Mouse (Mus musculus) olfactory bulb, adult 2 months (tissue): ENCODE data around the gene Als2cl. TPM values are rescaled to one million over a fixed set of nuclear protein-coding genes. Genes with fewer than 3 reads are reported as not detected.

ENCODE experiments used
- H3K27ac ChIP-seq: fragments of 200-500 bp; 2 replicates; pipeline ENCODE4 v1.5.1; 2012; ENCODE audit warnings: low read depth, low read length; ENCODE audit not compliant: insufficient read depth
- H3K4me1 ChIP-seq: fragments of 200-500 bp; 2 replicates; pipeline ENCODE4 v1.6.1; 2012; ENCODE audit warnings: low read length; ENCODE audit not compliant: control insufficient read depth, insufficient read depth
- H3K4me3 ChIP-seq: fragments of 200-500 bp; 2 replicates; pipeline ENCODE4 v1.5.1; 2012; ENCODE audit warnings: mild to moderate bottlenecking, low read depth, low read length, moderate library complexity; ENCODE audit not compliant: insufficient read depth
- CTCF ChIP-seq: fragments of 200-500 bp; IDR thresholded peaks from 2 replicates; pipeline ENCODE4 v1.5.1; 2012; ENCODE audit warnings: low read depth, mild to moderate bottlenecking, low read length, moderate library complexity; ENCODE audit not compliant: insufficient read depth
- POLR2A ChIP-seq: fragments of 200-500 bp; IDR thresholded peaks from 2 replicates; pipeline ENCODE4 v1.6.1; 2012; ENCODE audit warnings: mild to moderate bottlenecking, low read depth, low read length, moderate library complexity; ENCODE audit not compliant: insufficient read depth
- WGBS: fragments of 180-500 bp; shearing (Covaris S2); methylation state at CpG from one replicate; pipeline ENCODE4 v1.1.7; 2018; 5-methylcytosine and 5-hydroxymethylcytosine counted together
- polyA plus RNA-seq: library from polyadenylated mRNA; stranded (reverse); fragments of >200 nt; gene quantifications from 2 replicates; pipeline ENCODE4 v1.2.4, GENCODE M21; 2012; ENCODE audit warnings: low replicate concordance; ENCODE audit not compliant: missing spikeins, insufficient read depth, insufficient read length

The Als2cl gene
- polyA plus RNA-seq, 1 experiment, result not detected

DNA sequence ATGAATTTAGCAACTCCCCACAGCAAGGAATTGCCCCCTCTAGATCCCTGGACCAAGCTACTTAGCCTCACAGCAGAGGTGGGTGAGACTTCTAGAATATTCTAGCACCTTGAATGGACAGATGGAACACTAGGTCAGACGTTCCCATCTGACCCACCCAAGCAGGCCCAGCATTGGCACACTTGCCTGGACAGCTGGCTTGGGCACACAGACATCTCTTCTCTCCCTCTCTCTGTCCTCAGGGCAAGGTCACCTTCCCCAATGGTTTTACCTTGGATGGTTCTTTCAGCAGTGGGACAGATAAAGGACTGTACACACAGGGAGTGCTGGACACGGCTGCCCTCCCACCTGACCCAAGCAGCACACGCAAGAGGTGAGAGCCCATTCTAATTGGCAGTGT, 12.9 kb downstream of the Als2cl start:
- Histone ChIP-seq H3K4me3 (no peak overlapping the region), H3K4me1 (peaks cover 10% of the 10 kb centered on the region), H3K27ac (no peak overlapping the region)
- TF ChIP-seq POLR2A, result no peak
- no peak for TF ChIP-seq CTCF
- WGBS, result 92% methylated on average over 3 of the region's 3 CpGs

DNA sequence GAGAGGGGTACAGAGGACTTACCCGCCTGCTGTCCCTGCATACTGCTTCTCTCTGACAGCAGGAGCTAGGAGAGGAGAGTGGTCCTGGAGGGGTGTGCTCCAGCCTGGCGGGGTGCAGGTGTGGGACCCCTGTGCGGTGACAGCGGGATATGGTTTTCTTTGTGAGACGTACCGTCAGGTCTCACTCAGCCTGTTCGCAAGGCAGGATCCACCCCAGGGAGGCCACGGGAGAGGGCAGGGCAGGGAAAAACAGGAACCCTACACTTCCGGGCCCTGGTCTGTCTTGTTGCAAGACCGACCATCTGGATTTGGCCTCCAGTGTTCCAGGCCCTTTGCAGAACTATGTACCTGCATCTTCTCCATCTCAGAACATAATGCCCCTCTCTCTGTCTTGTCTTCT, 13.8 kb downstream of the Als2cl start:
- Histone ChIP-seq H3K27ac (no peak overlapping the region), H3K4me1 (peaks cover 7% of the 10 kb centered on the region), H3K4me3 (no peak overlapping the region)
- WGBS, result 93% methylated on average over 10 of the region's 10 CpGs
- TF ChIP-seq CTCF (no peak), POLR2A (no peak)

- H3K27ac ChIP-seq, result no peak overlapping the region
- peaks cover 7% of the 10 kb centered on the region for H3K4me1 ChIP-seq
- no peak overlapping the region for H3K4me3 ChIP-seq
- TF ChIP-seq CTCF, result no peak
- TF ChIP-seq POLR2A, result no peak
- 61% methylated on average over 5 of the region's 5 CpGs for WGBS
Observed at GRCm38 (mm10) chr9:110895507-110895906, 15.8 kb downstream of the Als2cl start.

- 35% methylated on average over 7 of the region's 7 CpGs for WGBS
- TF ChIP-seq CTCF (no peak), POLR2A (no peak)
- no peak overlapping the region for H3K27ac ChIP-seq
- no peak overlapping the region for H3K4me3 ChIP-seq
- peaks cover 7% of the 10 kb centered on the region for H3K4me1 ChIP-seq
Observed at GRCm38 (mm10) chr9:110895994-110896393, 16.3 kb downstream of the Als2cl start.

DNA sequence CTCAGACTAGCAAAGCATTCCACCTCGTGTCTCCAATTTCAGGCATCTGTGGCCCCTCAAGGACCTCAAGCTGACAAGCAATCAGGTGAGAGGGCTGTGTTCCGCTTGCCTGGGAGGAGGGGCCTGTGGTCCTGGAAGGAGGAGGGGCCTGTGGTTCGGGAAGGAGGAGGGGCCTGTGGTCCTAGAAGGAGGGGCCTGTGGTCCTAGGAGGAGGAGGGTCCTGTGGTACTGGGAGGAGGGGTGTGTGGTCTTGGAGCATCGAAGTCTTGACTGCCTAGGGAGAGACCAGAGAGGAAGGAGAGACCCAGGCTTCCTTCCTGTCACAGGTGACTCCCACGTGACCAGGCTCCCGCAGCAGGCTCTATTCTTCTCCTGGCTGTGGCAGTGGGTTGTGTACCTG, 16.9 kb downstream of the Als2cl start:
- 26% methylated on average over 6 of the region's 6 CpGs for WGBS
- H3K27ac ChIP-seq, result no peak overlapping the region

DNA sequence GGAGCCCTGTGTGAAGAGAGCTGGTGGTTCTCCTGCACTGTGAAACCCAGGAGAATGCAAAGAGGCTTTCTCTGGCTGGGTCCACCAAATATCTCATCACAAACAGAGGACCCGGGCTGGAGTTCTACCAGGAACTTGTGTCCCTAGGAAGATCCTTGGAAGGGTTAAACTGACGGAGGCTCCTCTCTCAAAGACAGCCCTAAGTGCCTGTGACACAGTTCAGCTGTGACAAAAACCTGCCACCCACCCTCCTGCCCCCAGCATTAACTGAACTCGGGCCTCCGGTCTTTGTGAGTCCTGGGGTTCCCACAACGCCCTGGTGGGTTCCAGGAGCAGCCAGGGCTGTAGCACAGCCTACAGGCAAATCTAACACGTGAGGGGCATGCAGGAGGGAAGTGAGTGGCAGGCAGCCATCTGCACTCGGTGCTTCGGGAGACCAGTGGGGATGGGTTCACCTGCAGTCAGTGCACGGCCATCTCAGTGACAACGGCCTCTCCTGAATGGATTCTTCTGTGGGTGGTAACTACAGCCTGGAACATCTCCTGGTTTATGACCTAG, 19.9 kb downstream of the Als2cl start:
- Histone ChIP-seq H3K27ac (no peak overlapping the region), H3K4me1 (peaks cover 7% of the 10 kb centered on the region), H3K4me3 (no peak overlapping the region)
- TF ChIP-seq CTCF (no peak), POLR2A (no peak)
- WGBS, result 67% methylated on average over 10 of the region's 10 CpGs

More for the DNA sequence above, 16.9 kb downstream of the Als2cl start:
- TF ChIP-seq POLR2A (no peak), CTCF (no peak)
- Histone ChIP-seq H3K4me3 (no peak overlapping the region), H3K4me1 (peaks cover 7% of the 10 kb centered on the region)

DNA sequence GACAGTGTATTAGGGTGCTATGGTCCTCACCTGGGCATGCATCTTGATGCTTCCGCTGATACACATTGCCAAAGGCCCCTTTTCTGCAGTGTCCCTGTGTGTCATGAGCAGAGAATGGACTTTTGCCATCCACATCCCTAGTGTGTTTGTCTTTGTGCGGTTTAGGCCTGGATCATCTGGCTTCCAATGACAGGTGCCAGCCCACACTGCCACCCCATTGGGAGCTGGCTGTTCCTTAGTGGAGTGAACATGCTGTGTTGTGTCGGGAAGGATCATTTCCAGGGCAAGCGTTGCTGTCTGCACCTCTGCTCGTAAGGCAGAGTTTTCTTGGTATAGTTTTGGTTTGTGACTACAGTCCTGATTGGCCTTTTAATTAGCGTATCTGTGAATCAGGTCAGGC, 21.5 kb downstream of the Als2cl start:
- H3K4me1 ChIP-seq, result peaks cover 4% of the 10 kb centered on the region
- 85% methylated on average over 6 of the region's 6 CpGs for WGBS
- H3K4me3 ChIP-seq, result no peak overlapping the region
- H3K27ac ChIP-seq, result no peak overlapping the region
- TF ChIP-seq CTCF, result no peak
- no peak for TF ChIP-seq POLR2A

DNA sequence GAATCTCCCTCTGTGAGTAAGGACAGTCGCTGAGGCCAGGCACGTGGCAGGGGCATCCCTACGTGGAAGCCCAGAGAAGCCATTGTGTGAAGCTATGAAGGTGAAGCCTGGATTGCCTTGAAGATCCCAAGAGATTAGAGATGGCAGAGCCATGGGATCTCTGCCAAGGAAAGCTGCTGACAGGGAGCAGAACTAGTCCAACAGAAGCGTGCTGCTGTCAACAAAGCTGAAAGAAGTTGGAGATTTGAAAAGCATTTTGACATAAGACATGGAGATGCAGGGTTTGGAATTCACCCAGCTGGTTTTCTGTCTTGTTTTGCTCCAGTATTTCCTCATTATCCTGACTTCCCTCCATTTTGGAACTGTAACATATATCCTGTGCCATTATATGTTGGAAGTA, 22.6 kb downstream of the Als2cl start:
- no peak overlapping the region for H3K4me3 ChIP-seq
- 84% methylated on average over 4 of the region's 4 CpGs for WGBS
- H3K4me1 ChIP-seq, result no peaks in the 10 kb centered on the region
- no peak for TF ChIP-seq CTCF
- TF ChIP-seq POLR2A, result no peak
- H3K27ac ChIP-seq, result no peak overlapping the region

- H3K4me3 ChIP-seq, result no peak overlapping the region
- WGBS, result 95% methylated on average over 11 of the region's 11 CpGs
- TF ChIP-seq CTCF (no peak), POLR2A (no peak)
- H3K27ac ChIP-seq, result no peak overlapping the region
- no peaks in the 10 kb centered on the region for H3K4me1 ChIP-seq
Observed at GRCm38 (mm10) chr9:110907201-110907837, 27.6 kb downstream of the Als2cl start.
